Mouse (Mus musculus): ENCODE data around the gene Bclaf1. TPM values are rescaled to one million over a fixed set of nuclear protein-coding genes. Genes with fewer than 3 reads are reported as not detected.

The Bclaf1 gene
- polyA plus RNA-seq, 1 experiment from 2014 or later, result 86.5 TPM

DNA sequence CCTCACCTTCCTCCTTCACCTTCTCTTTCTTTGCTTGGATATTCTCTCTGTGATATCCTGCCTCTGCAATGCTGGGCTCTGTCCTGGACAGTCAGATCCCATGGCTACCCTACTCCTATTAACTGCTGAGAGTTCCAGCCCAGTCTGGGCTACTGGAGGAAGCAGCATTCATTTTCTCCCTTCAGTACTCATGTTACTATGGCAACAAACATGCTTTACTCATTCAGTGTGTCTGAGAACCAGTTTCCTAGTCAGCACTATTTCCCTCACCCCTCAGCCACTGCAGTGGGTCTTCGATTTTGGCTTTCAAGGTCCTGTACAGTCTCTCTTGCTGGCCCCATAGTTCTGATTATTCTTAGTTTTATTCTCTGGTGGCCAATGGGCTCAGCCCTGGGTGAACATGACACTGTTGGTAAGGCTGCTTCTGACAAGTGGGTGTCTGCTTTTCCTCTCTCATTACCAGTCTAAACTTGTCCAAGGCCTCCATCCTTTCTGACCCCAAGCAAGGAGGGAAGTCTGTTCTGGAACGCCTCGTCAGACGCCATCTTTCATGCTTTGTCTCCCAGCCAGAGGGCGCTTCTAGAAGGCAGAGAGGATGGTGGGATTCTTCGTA is 70.6 kb downstream of the Bclaf1 start:
- WGBS, result 61% methylated on average over 6 of the region's 6 CpGs
- no peak overlapping the region for H3K9ac ChIP-seq (ENCODE audit: low read length)
- H3K4me2 ChIP-seq (ENCODE audit: low read length), result no peak overlapping the region
- H3K27ac ChIP-seq (replicated peaks in 1 of 2; ENCODE audit: control insufficient read depth in 1 of 2, insufficient read depth in 1 of 2, low read depth in 2 of 2, low read length in 2 of 2), result no peak overlapping the region
- H3K4me1 ChIP-seq (ENCODE audit: control insufficient read depth in 2 of 2, insufficient read depth in 2 of 2, low read length in 2 of 2), result peaks cover 0 to 2% of the 10 kb centered on the region in 2 experiments; a peak in 1 of 4 replicates
- no peak for ATAC-seq (ENCODE audit: insufficient number of reproducible peaks, insufficient read depth, low FRiP score, low read depth)
- H3K4me3 ChIP-seq (ENCODE audit: control insufficient read depth in 1 of 2, insufficient read depth in 1 of 2, low read depth in 1 of 2, low read length in 2 of 2), result no peak overlapping the region
- no peaks in the 10 kb centered on the region for H3K27me3 ChIP-seq (ENCODE audit: control insufficient read depth, insufficient read depth, low read length)
- H3K36me3 ChIP-seq (ENCODE audit: control insufficient read depth, insufficient read depth, low read length), result no peaks in the 10 kb centered on the region
- H3K9me3 ChIP-seq (ENCODE audit: control insufficient read depth, low read length), result no peaks in the 10 kb centered on the region

DNA sequence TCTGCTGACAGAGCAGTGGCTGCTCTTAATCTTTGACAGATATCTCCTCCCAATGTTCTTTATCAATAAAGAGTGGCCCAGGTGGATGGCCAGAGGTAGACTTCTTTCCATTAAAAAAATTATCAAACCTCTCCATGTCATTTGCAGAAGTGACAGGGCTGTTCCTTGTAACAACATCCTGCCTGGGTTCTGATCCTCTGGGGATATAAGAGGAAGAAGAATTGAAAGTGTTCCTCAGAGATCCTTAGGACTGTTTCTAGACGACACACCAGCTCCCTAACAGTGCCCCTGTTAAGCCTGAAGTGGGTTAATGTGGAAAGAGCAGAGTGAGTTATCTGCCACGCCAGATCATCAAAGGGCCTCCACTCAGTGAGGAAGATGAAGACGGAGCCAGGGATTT is 78.3 kb downstream of the Bclaf1 start:
- no peaks in the 10 kb centered on the region for H3K9me3 ChIP-seq (ENCODE audit: control insufficient read depth, low read length)
- no peak overlapping the region for H3K27ac ChIP-seq (replicated peaks in 1 of 2; ENCODE audit: control insufficient read depth in 1 of 2, insufficient read depth in 1 of 2, low read depth in 2 of 2, low read length in 2 of 2)
- no peaks in the 10 kb centered on the region for H3K36me3 ChIP-seq (ENCODE audit: control insufficient read depth, insufficient read depth, low read length)
- no peaks in the 10 kb centered on the region for H3K27me3 ChIP-seq (ENCODE audit: control insufficient read depth, insufficient read depth, low read length)
- H3K4me1 ChIP-seq (ENCODE audit: control insufficient read depth in 2 of 2, insufficient read depth in 2 of 2, low read length in 2 of 2), result no peaks in the 10 kb centered on the region
- no peak for ATAC-seq (ENCODE audit: insufficient number of reproducible peaks, insufficient read depth, low FRiP score, low read depth)
- H3K4me2 ChIP-seq (ENCODE audit: low read length), result no peak overlapping the region
- 57% methylated on average over 3 of the region's 3 CpGs for WGBS
- H3K9ac ChIP-seq (ENCODE audit: low read length), result no peak overlapping the region
- no peak overlapping the region for H3K4me3 ChIP-seq (ENCODE audit: control insufficient read depth in 1 of 2, insufficient read depth in 1 of 2, low read depth in 1 of 2, low read length in 2 of 2)

Small RNA genes within 50 kb of the gene (microRNA-seq; reads per million reads assigned to microRNA genes)
- not detected for gene Mir6413

Other genes starting within 250 kb of the Bclaf1 start
- 5.2 and 6.6 TPM in 2 replicates for gene Map7, start 164.0 kb upstream of the Bclaf1 start, polyA plus RNA-seq (2014; fragmentation: Nextera tagmentation; extraction: Ambion mirVana)
- gene Mtfr2, start 35.3 kb downstream of the Bclaf1 start, polyA plus RNA-seq (2014; fragmentation: Nextera tagmentation; extraction: Ambion mirVana), result 1.5 and 1.7 TPM in 2 replicates

Measured in heart, embryonic 14.5 days (tissue).